Mouse (Mus musculus) small intestine, adult 2 months (tissue): Measurements from ENCODE around the gene Rpl18.

Experiments
- CTCF ChIP-seq: fragments of 200-500 bp; IDR thresholded peaks from 2 replicates; pipeline ENCODE4 v1.5.1; 2012; ENCODE audit warnings: low read depth, mild to moderate bottlenecking, control low read depth, inconsistent platforms, low read length, moderate library complexity, mixed read lengths; ENCODE audit not compliant: insufficient replicate concordance, insufficient read length; ENCODE audit errors: extremely low read depth
- POLR2A ChIP-seq: fragments of 200-500 bp; IDR thresholded peaks from 2 replicates; pipeline ENCODE4 v1.6.1; 2012; ENCODE audit warnings: low read depth, mild to moderate bottlenecking, control low read depth, inconsistent platforms, low read length, moderate library complexity

DNA sequence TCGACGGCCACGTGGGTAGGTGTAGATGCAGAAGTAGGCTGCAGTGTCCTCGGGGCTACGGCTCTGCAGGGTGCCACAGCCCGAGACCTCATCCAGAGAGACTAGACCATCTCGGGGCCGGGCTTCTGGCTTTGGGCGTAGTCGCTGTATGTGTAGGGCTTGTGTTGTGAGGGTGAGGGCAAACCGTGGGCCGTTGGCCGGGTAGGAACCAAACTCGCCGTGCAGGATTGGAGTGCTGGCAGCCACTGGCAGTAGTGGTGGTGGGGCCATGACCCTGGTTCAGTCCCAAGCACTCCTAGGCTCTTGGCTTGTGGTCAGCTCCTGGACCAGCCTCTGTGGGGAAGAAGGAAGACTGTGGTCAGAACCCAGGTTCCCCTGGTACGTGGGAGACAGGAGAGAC, 1.9 kb upstream of the Rpl18 start:
- TF ChIP-seq POLR2A (no peak), CTCF (no peak)
